Mouse (Mus musculus) heart, adult 2 months (tissue): ENCODE measurements around the gene Sec14l3.

Source experiments
- CTCF ChIP-seq: fragments of 200-600 bp; IDR thresholded peaks from 2 replicates; pipeline ENCODE4 v1.8.1; 2022; ENCODE audit warnings: antibody characterized with exemption, mild to moderate bottlenecking, moderate library complexity
- EP300 ChIP-seq: fragments of 200-500 bp; IDR thresholded peaks from 2 replicates; pipeline ENCODE4 v1.6.1; 2011; ENCODE audit warnings: low read depth, low read length, control low read depth; ENCODE audit not compliant: insufficient read depth
- POLR2A ChIP-seq: fragments of 200-500 bp; IDR thresholded peaks from 2 replicates; pipeline ENCODE4 v1.6.1; 2011; ENCODE audit warnings: mild to moderate bottlenecking, low read depth, low read length, control low read depth; ENCODE audit not compliant: insufficient read depth

DNA sequence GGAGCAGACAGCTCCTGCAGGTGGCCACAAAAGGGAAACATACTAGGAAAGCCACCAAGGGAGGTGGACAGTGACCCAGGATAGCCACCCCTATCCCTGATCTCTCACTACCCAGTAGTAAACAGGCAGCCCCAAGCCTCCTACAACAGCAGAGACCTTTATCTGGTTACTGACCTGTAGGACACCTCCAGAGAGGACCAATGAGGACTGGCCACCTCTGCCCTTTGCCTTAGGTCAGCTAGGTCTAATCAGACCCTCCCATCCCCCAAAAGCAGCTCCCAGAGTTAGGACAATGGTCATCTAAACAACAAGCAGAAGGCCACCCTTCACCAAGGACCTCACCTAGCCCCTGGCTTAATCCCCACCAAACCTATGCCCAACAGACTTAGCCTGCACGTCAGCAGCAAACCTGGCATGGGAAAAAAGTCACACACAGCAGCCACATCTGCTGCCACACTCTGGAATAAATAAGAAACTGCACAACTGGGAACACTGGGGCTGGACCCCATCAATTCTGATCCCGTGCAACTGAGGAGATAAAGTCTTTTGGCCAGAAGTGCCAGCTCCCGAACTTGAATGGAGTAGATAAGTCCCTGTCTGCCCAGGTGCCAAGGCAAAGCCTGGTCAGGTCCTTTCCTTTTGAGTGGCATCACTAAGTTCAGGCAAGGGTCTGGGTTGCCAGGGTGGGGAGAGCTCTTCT, 52.9 kb downstream of the Sec14l3 start:
- TF ChIP-seq CTCF (peak; percentile 25; the same call in 1 of the 2 replicates), POLR2A (no peak), EP300 (no peak)
